In the genomic region with DNA sequence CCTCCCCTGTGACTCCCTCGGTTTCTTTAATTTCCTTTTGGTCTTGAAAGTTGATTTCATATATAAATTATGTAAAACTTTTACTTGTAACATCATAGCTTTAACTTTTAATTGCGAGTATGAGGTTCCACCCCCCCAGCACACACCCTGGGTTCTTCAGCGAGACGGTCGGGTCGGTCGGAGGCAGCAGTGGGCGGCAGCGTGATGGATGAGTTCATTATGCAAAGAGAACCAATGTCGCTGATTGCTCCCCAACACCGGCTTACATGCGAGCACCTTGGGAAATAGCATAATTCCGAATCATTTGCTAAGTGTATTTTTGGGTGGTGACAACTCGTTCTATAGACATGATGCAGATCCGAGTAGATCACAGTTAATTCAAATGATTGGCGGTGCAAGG, we compare ENCODE assay signal across 17 mouse cellular contexts. TPM values are rescaled to one million over a fixed set of nuclear protein-coding genes. Genes with fewer than 3 reads are reported as not detected.
"Had no signal": no experiment of that assay in that cellular context is flagged by ENCODE, and none has a peak within 500 bp of the region (broad histone marks: within the 10 kb centered on the region; RNA-seq: fewer than 3 reads in every experiment).

No protein-coding gene starts in this region.

- H3K27ac ChIP-seq: neural tube, embryonic 12.5 days; neural tube, embryonic 15.5 days; stomach, embryonic 15.5 days; stomach, postnatal 0 days had no signal

- H3K4me2 ChIP-seq: neural tube, embryonic 12.5 days; neural tube, embryonic 13.5 days; neural tube, embryonic 15.5 days; stomach, embryonic 15.5 days had no signal

- DNase-seq: retina, postnatal 1 day; right cerebral cortex, postnatal 14 days; right cerebral cortex, postnatal 4 days; spleen, adult 18-20 months; thymus, adult 18-20 months; thymus, adult 2 months; thymus, postnatal 14 days; thymus, postnatal 25 days; thymus, postnatal 36 days; thymus, postnatal 4 days had no signal

- H3K4me1 ChIP-seq: stomach, embryonic 15.5 days had no signal

- H3K9ac ChIP-seq: neural tube, embryonic 12.5 days; neural tube, embryonic 13.5 days; neural tube, embryonic 15.5 days; stomach, embryonic 15.5 days had no signal

- H3K27me3 ChIP-seq: neural tube, embryonic 12.5 days; neural tube, embryonic 13.5 days; neural tube, embryonic 15.5 days; stomach, embryonic 15.5 days had no signal

- H3K4me3 ChIP-seq: neural tube, embryonic 12.5 days; neural tube, embryonic 13.5 days; neural tube, embryonic 15.5 days; stomach, embryonic 15.5 days had no signal

- H3K9me3 ChIP-seq: neural tube, embryonic 12.5 days; neural tube, embryonic 13.5 days; neural tube, embryonic 15.5 days; stomach, embryonic 15.5 days had no signal

RNA-seq across cellular contexts. Expression of gene Mrln, which starts 50.7 kb away (rescaled TPM):
- polyA plus RNA-seq: small intestine, adult 2 months; spleen, adult 2 months had no signal
